Mouse (Mus musculus) kidney, embryonic 16.5 days (tissue): ENCODE measurements around the gene Ets2. TPM values are rescaled to one million over a fixed set of nuclear protein-coding genes. Genes with fewer than 3 reads are reported as not detected.
A peak's percentile ranks its signal among the peaks of the same experiment; 100 is the strongest.

Experiments
- ATAC-seq: fragments of 200-750 bp; cut with Nextera tagmentation; 2 replicates; pipeline ENCODE4 v1.8.0; 2017; ENCODE audit warnings: moderate TSS enrichment; ENCODE audit not compliant: low FRiP score, low TSS enrichment
- H3K27ac ChIP-seq: fragments of 300-500 bp; sonication (generic); 2 replicates; pipeline ENCODE4 v1.5.1; 2014; ENCODE audit warnings: low read length
- H3K27me3 ChIP-seq: fragments of 300-500 bp; sonication (generic); 2 replicates; pipeline ENCODE4 v1.6.1; 2014; ENCODE audit warnings: low read length, control low read depth, mixed read lengths; ENCODE audit not compliant: insufficient read depth
- H3K36me3 ChIP-seq: fragments of 300-500 bp; sonication (generic); 2 replicates; pipeline ENCODE4 v1.6.1; 2014; ENCODE audit warnings: low read length, control low read depth, mixed read lengths; ENCODE audit not compliant: insufficient read depth
- H3K4me1 ChIP-seq: fragments of 300-500 bp; sonication (generic); 2 replicates; pipeline ENCODE4 v1.6.1; 2014; ENCODE audit warnings: low read length, control low read depth, mixed read lengths; ENCODE audit not compliant: insufficient read depth
- H3K4me2 ChIP-seq: fragments of 300-500 bp; sonication (generic); replicated peaks from 2 replicates; pipeline ENCODE4 v1.6.1; 2014; ENCODE audit warnings: low read depth, low read length
- H3K4me3 ChIP-seq: fragments of 300-500 bp; sonication (generic); 2 replicates; pipeline ENCODE4 v1.5.1; 2014; ENCODE audit warnings: mild to moderate bottlenecking, low read length
- H3K9ac ChIP-seq: fragments of 300-500 bp; sonication (generic); replicated peaks from 2 replicates; pipeline ENCODE4 v1.6.1; 2014; ENCODE audit warnings: low read length
- H3K9me3 ChIP-seq: fragments of 300-500 bp; sonication (generic); 2 replicates; pipeline ENCODE4 v1.6.1; 2016; ENCODE audit warnings: low read length, control low read depth
- WGBS: fragments of 180-500 bp; shearing (Covaris S2); extraction: QIAGEN DNeasy Blood & Tissue Kit; methylation state at CpG from one replicate; pipeline ENCODE4 v1.1.7; 2014; 5-methylcytosine and 5-hydroxymethylcytosine counted together
- polyA plus RNA-seq: library from polyadenylated mRNA; unstranded; fragments of >200 nt; fragmentation: Nextera tagmentation; extraction: Ambion mirVana; gene quantifications from 2 replicates; pipeline ENCODE4 v1.2.1, GENCODE M21; 2015

Gene Ets2
- polyA plus RNA-seq, 1 experiment from 2014 or later = 69.3 TPM

- no peaks in the 10 kb centered on the region for H3K36me3 ChIP-seq
- no peaks in the 10 kb centered on the region for H3K27me3 ChIP-seq
- no peaks in the 10 kb centered on the region for H3K9me3 ChIP-seq
- peak; percentile 21; the same call in 1 of the 2 replicates for ATAC-seq
- no peak overlapping the region for H3K4me3 ChIP-seq
- H3K27ac ChIP-seq = peak overlapping the region; percentile 43; the same call in 1 of the 2 replicates
- no peak overlapping the region for H3K9ac ChIP-seq
- H3K4me2 ChIP-seq = no peak overlapping the region
- H3K4me1 ChIP-seq = peaks cover 11% of the 10 kb centered on the region
- 78% methylated on average over 5 of the region's 5 CpGs for WGBS
Observed at GRCm38 (mm10) chr16:95769996-95770334, 68.1 kb downstream of the Ets2 start.

GRCm38 (mm10) chr16:95770402-95770801 lies 68.5 kb downstream of the Ets2 start:
- peaks cover 11% of the 10 kb centered on the region for H3K4me1 ChIP-seq
- no peak overlapping the region for H3K4me2 ChIP-seq
- H3K27me3 ChIP-seq = no peaks in the 10 kb centered on the region
- H3K36me3 ChIP-seq = no peaks in the 10 kb centered on the region
- no peak overlapping the region for H3K27ac ChIP-seq
- H3K9ac ChIP-seq = no peak overlapping the region
- no peak overlapping the region for H3K4me3 ChIP-seq
- H3K9me3 ChIP-seq = no peaks in the 10 kb centered on the region
- no peak for ATAC-seq

Other genes with a start within 250 kb of the Ets2 start
- gene Erg, start 115.5 kb upstream of the Ets2 start, polyA plus RNA-seq = 9.2 and 9.5 TPM in 2 replicates